Mouse (Mus musculus) heart, embryonic 16.5 days (tissue): ENCODE measurements around the gene Rasl12. TPM values are rescaled to one million over a fixed set of nuclear protein-coding genes. Genes with fewer than 3 reads are reported as not detected.

Experiments used
- ATAC-seq: fragments of 200-750 bp; cut with Nextera tagmentation; replicated peaks from 2 replicates; pipeline ENCODE4 v1.8.0; 2017; ENCODE audit warnings: moderate number of reproducible peaks; ENCODE audit not compliant: insufficient read depth, low FRiP score; ENCODE audit errors: extremely low read depth
- H3K27ac ChIP-seq: fragments of 300-500 bp; sonication (generic); 2 replicates; pipeline ENCODE4 v1.5.1; 2014; ENCODE audit warnings: mild to moderate bottlenecking, low read length, control low read depth, moderate library complexity
- H3K27me3 ChIP-seq: fragments of 300-500 bp; sonication (generic); 2 replicates; pipeline ENCODE4 v1.6.1; 2014; ENCODE audit warnings: low read length, mixed read lengths; ENCODE audit not compliant: control insufficient read depth, insufficient read depth
- H3K36me3 ChIP-seq: fragments of 300-500 bp; sonication (generic); 2 replicates; pipeline ENCODE4 v1.6.1; 2014; ENCODE audit not compliant: control insufficient read depth, insufficient read depth
- H3K4me1 ChIP-seq: fragments of 300-500 bp; sonication (generic); 2 replicates; pipeline ENCODE4 v1.6.1; 2014; ENCODE audit warnings: low read length, mixed read lengths; ENCODE audit not compliant: control insufficient read depth, insufficient read depth
- H3K4me2 ChIP-seq: fragments of 300-500 bp; sonication (generic); 2 replicates; pipeline ENCODE4 v1.6.1; 2014; ENCODE audit warnings: low read depth, mild to moderate bottlenecking, control low read depth, low read length
- H3K4me3 ChIP-seq: fragments of 300-500 bp; sonication (generic); 2 replicates; pipeline ENCODE4 v1.5.1; 2014; ENCODE audit warnings: mild to moderate bottlenecking, control low read depth, low read length
- H3K9ac ChIP-seq: fragments of 300-500 bp; sonication (generic); 2 replicates; pipeline ENCODE4 v1.6.1; 2014; ENCODE audit warnings: low read length, control low read depth
- H3K9me3 ChIP-seq: fragments of 300-500 bp; sonication (generic); replicated peaks from 2 replicates; pipeline ENCODE4 v1.6.1; 2016; ENCODE audit warnings: low read length; ENCODE audit not compliant: control insufficient read depth
- WGBS: fragments of 180-500 bp; shearing (Covaris S2); extraction: QIAGEN DNeasy Blood & Tissue Kit; methylation state at CpG from one replicate; pipeline ENCODE4 v1.1.7; 2014; 5-methylcytosine and 5-hydroxymethylcytosine counted together
- polyA plus RNA-seq: library from polyadenylated mRNA; unstranded; fragments of >200 nt; fragmentation: Nextera tagmentation; extraction: Ambion mirVana; gene quantifications from 2 replicates; pipeline ENCODE4 v1.2.1, GENCODE M21; 2015

Gene Rasl12
- 8.4 and 11.6 TPM in 2 replicates for polyA plus RNA-seq

- peak; percentile 82 for ATAC-seq
- H3K27me3 ChIP-seq = no peaks in the 10 kb centered on the region
- no peaks in the 10 kb centered on the region for H3K9me3 ChIP-seq
Observed at GRCm38 (mm10) chr9:65398279-65398678, at the start of gene Rasl12. Gene Rasl12, plus strand, starts transcription at chr9:65398506.

GRCm38 (mm10) chr9:65353251-65353650 is 45.1 kb upstream of the Rasl12 start:
- ATAC-seq = no peak
- no peaks in the 10 kb centered on the region for H3K9me3 ChIP-seq

More at GRCm38 (mm10) chr9:65398279-65398678, at the start of gene Rasl12:
- H3K4me2 ChIP-seq = peak within 1 kb of the TSS; percentile 87
- H3K9ac ChIP-seq = peak within 1 kb of the TSS; percentile 69
- WGBS = under 1% methylated on average over 24 of the region's 24 CpGs
- H3K4me1 ChIP-seq = peaks cover 10% of the 10 kb centered on the region
- no peaks in the 10 kb centered on the region for H3K36me3 ChIP-seq
- peak within 1 kb of the TSS; percentile 65 for H3K4me3 ChIP-seq
- H3K27ac ChIP-seq = no peak within 1 kb of the TSS

GRCm38 (mm10) chr9:65356561-65356960 is 41.7 kb upstream of the Rasl12 start:
- H3K9ac ChIP-seq = no peak overlapping the region
- H3K4me3 ChIP-seq = no peak overlapping the region
- H3K36me3 ChIP-seq = peaks cover 41% of the 10 kb centered on the region
- H3K27me3 ChIP-seq = no peaks in the 10 kb centered on the region
- ATAC-seq = no peak
- H3K27ac ChIP-seq = no peak overlapping the region
- H3K9me3 ChIP-seq = no peaks in the 10 kb centered on the region
- no peak overlapping the region for H3K4me2 ChIP-seq
- 79% methylated on average over 7 of the region's 7 CpGs for WGBS
- peaks cover 11% of the 10 kb centered on the region for H3K4me1 ChIP-seq

More at GRCm38 (mm10) chr9:65353251-65353650, 45.1 kb upstream of the Rasl12 start:
- no peak overlapping the region for H3K9ac ChIP-seq
- no peak overlapping the region for H3K4me2 ChIP-seq
- no peak overlapping the region for H3K4me3 ChIP-seq
- peaks cover 3% of the 10 kb centered on the region; the same call in 1 of the 2 replicates for H3K4me1 ChIP-seq
- H3K27me3 ChIP-seq = no peaks in the 10 kb centered on the region
- H3K36me3 ChIP-seq = peaks cover 22% of the 10 kb centered on the region
- no peak overlapping the region for H3K27ac ChIP-seq
- 79% methylated on average over 5 of the region's 5 CpGs for WGBS

GRCm38 (mm10) chr9:65356971-65357370 is 41.3 kb upstream of the Rasl12 start:
- no peaks in the 10 kb centered on the region for H3K27me3 ChIP-seq
- no peak for ATAC-seq
- H3K27ac ChIP-seq = no peak overlapping the region
- whole genome bisulfite sequencing = 92% methylated on average over 2 of the region's 2 CpGs
- no peak overlapping the region for H3K9ac ChIP-seq
- no peak overlapping the region for H3K4me2 ChIP-seq
- H3K4me3 ChIP-seq = no peak overlapping the region
- H3K9me3 ChIP-seq = no peaks in the 10 kb centered on the region
- H3K36me3 ChIP-seq = peaks cover 45% of the 10 kb centered on the region
- peaks cover 11% of the 10 kb centered on the region for H3K4me1 ChIP-seq

- H3K4me1 ChIP-seq = peaks cover 18% of the 10 kb centered on the region
- no peaks in the 10 kb centered on the region for H3K27me3 ChIP-seq
- H3K36me3 ChIP-seq = peaks cover 47% of the 10 kb centered on the region
- peak overlapping the region; percentile 82 for H3K27ac ChIP-seq
- H3K9me3 ChIP-seq = no peaks in the 10 kb centered on the region
- 0 out of 2 replicates have a peak overlapping the region, but pooled peaks have one; percentile 4 for H3K9ac ChIP-seq
- peak overlapping the region; percentile 19; the same call in 1 of the 2 replicates for H3K4me2 ChIP-seq
- WGBS = 38% methylated on average over 1 of the region's 1 CpGs
- H3K4me3 ChIP-seq = no peak overlapping the region
- peak; percentile 72 for ATAC-seq
Observed at GRCm38 (mm10) chr9:65358956-65359480, 39.3 kb upstream of the Rasl12 start.

GRCm38 (mm10) chr9:65360641-65361448 is 37.5 kb upstream of the Rasl12 start, which contains the start of gene Ubap1l:
Gene Ubap1l, plus strand, starts transcription at chr9:65361041.
- H3K36me3 ChIP-seq = peaks cover 40% of the 10 kb centered on the region
- H3K27me3 ChIP-seq = no peaks in the 10 kb centered on the region
- H3K9me3 ChIP-seq = no peaks in the 10 kb centered on the region
- no peak for ATAC-seq
- H3K9ac ChIP-seq = no peak within 1 kb of the TSS
- H3K4me2 ChIP-seq = no peak within 1 kb of the TSS
- no peak within 1 kb of the TSS for H3K27ac ChIP-seq
- H3K4me1 ChIP-seq = peaks cover 22% of the 10 kb centered on the region
- no peak within 1 kb of the TSS for H3K4me3 ChIP-seq
- 79% methylated on average over 16 of the region's 16 CpGs for WGBS

GRCm38 (mm10) chr9:65363684-65364083 is 34.6 kb upstream of the Rasl12 start:
- no peak overlapping the region for H3K27ac ChIP-seq
- 34% methylated on average over 9 of the region's 9 CpGs for WGBS
- no peak overlapping the region for H3K4me2 ChIP-seq
- no peak overlapping the region for H3K4me3 ChIP-seq
- H3K9ac ChIP-seq = no peak overlapping the region
- H3K36me3 ChIP-seq = peaks cover 25% of the 10 kb centered on the region
- no peaks in the 10 kb centered on the region for H3K9me3 ChIP-seq
- ATAC-seq = peak; percentile 72; the same call in 1 of the 2 replicates
- H3K4me1 ChIP-seq = peaks cover 19% of the 10 kb centered on the region
- H3K27me3 ChIP-seq = no peaks in the 10 kb centered on the region

GRCm38 (mm10) chr9:65365721-65366120 is 32.6 kb upstream of the Rasl12 start:
- Histone ChIP-seq H3K4me2 (no peak overlapping the region), H3K27me3 (no peaks in the 10 kb centered on the region), H3K4me1 (peaks cover 12% of the 10 kb centered on the region), H3K36me3 (peaks cover 13% of the 10 kb centered on the region; the same call in 1 of the 2 replicates), H3K9me3 (no peaks in the 10 kb centered on the region), H3K4me3 (no peak overlapping the region), H3K27ac (no peak overlapping the region), H3K9ac (no peak overlapping the region)
- WGBS = 83% methylated on average over 7 of the region's 7 CpGs
- no peak for ATAC-seq

GRCm38 (mm10) chr9:65371756-65372155 is 26.6 kb upstream of the Rasl12 start:
- Histone ChIP-seq H3K9ac (no peak overlapping the region), H3K4me2 (no peak overlapping the region), H3K4me3 (no peak overlapping the region), H3K4me1 (no peaks in the 10 kb centered on the region), H3K27ac (no peak overlapping the region), H3K27me3 (no peaks in the 10 kb centered on the region), H3K9me3 (no peaks in the 10 kb centered on the region), H3K36me3 (no peaks in the 10 kb centered on the region)
- ATAC-seq = no peak
- WGBS = 67% methylated on average over 24 of the region's 24 CpGs
